Mouse (Mus musculus) intestine, embryonic 15.5 days (tissue): ENCODE data around the gene Sct. TPM values are rescaled to one million over a fixed set of nuclear protein-coding genes. Genes with fewer than 3 reads are reported as not detected.

Experiments used
- ATAC-seq: fragments of 200-750 bp; cut with Nextera tagmentation; 2 replicates; pipeline ENCODE4 v1.8.0; 2017; ENCODE audit warnings: moderate TSS enrichment, moderate library complexity
- H3K27ac ChIP-seq: fragments of 300-500 bp; sonication (generic); 2 replicates; pipeline ENCODE4 v1.5.1; 2015; ENCODE audit warnings: mild to moderate bottlenecking, inconsistent platforms
- H3K27me3 ChIP-seq: fragments of 300-500 bp; sonication (generic); replicated peaks from 2 replicates; pipeline ENCODE4 v1.6.1; 2015; ENCODE audit warnings: inconsistent platforms
- H3K36me3 ChIP-seq: fragments of 300-500 bp; sonication (generic); 2 replicates; pipeline ENCODE4 v1.6.1; 2015; ENCODE audit warnings: inconsistent platforms
- H3K4me1 ChIP-seq: fragments of 300-500 bp; sonication (generic); replicated peaks from 2 replicates; pipeline ENCODE4 v1.6.1; 2015; ENCODE audit warnings: inconsistent platforms
- H3K4me2 ChIP-seq: fragments of 300-500 bp; sonication (generic); replicated peaks from 2 replicates; pipeline ENCODE4 v1.6.1; 2015; ENCODE audit warnings: mild to moderate bottlenecking, inconsistent platforms
- H3K4me3 ChIP-seq: fragments of 300-500 bp; sonication (generic); replicated peaks from 2 replicates; pipeline ENCODE4 v1.5.1; 2015; ENCODE audit warnings: inconsistent platforms
- H3K9ac ChIP-seq: fragments of 300-500 bp; sonication (generic); 2 replicates; pipeline ENCODE4 v1.6.1; 2015; ENCODE audit warnings: inconsistent platforms
- H3K9me3 ChIP-seq: fragments of 300-500 bp; sonication (generic); 2 replicates; pipeline ENCODE4 v1.6.1; 2016; ENCODE audit warnings: inconsistent platforms
- WGBS: fragments of 180-500 bp; shearing (Covaris S2); methylation state at CpG from one replicate; pipeline ENCODE4 v1.1.7; 2015; 5-methylcytosine and 5-hydroxymethylcytosine counted together
- polyA plus RNA-seq: library from polyadenylated mRNA; unstranded; fragments of >200 nt; fragmentation: Nextera tagmentation; extraction: Ambion mirVana; gene quantifications from 2 replicates; pipeline ENCODE4 v1.2.1, GENCODE M21; 2015

Gene Sct
- polyA plus RNA-seq: 203 and 260 TPM in 2 replicates

GRCm38 (mm10) chr7:141278766-141279590 lies at the start of gene Sct:
Sct (minus strand) TSS chr7:141279133.
- WGBS: 3% methylated on average over 46 of the region's 46 CpGs
- Histone ChIP-seq H3K9me3 (no peaks in the 10 kb centered on the region), H3K27me3 (no peaks in the 10 kb centered on the region), H3K4me1 (peaks cover 19% of the 10 kb centered on the region), H3K9ac (peak within 1 kb of the TSS; percentile 53), H3K4me2 (peak within 1 kb of the TSS; percentile 99), H3K4me3 (peak within 1 kb of the TSS; percentile 50), H3K27ac (peak within 1 kb of the TSS; percentile 84), H3K36me3 (no peaks in the 10 kb centered on the region)
- ATAC-seq: peak; percentile 53

GRCm38 (mm10) chr7:141328373-141328990 lies 49.5 kb upstream of the Sct start:
- peak overlapping the region; percentile 96 for H3K27ac ChIP-seq
- H3K27me3 ChIP-seq: no peaks in the 10 kb centered on the region
- peaks cover 25% of the 10 kb centered on the region for H3K4me1 ChIP-seq
- peak overlapping the region; percentile 60 for H3K4me3 ChIP-seq
- peak overlapping the region; percentile 60 for H3K9ac ChIP-seq
- peaks cover 9% of the 10 kb centered on the region; the same call in 1 of the 2 replicates for H3K36me3 ChIP-seq
- no peaks in the 10 kb centered on the region for H3K9me3 ChIP-seq
- peak overlapping the region; percentile 64 for H3K4me2 ChIP-seq
- WGBS: 11% methylated on average over 24 of the region's 24 CpGs
- peak; percentile 36 for ATAC-seq

GRCm38 (mm10) chr7:141327469-141328372 lies 48.8 kb upstream of the Sct start, which contains the start of the genes Deaf1 and Tmem80:
Deaf1 (minus strand) TSS chr7:141327690.
Tmem80 (plus strand) TSS chr7:141327739.
- peak; percentile 96 for ATAC-seq
- Histone ChIP-seq H3K4me3 (peak within 1 kb of the TSS; percentile 60), H3K9ac (peak within 1 kb of the TSS; percentile 85), H3K9me3 (no peaks in the 10 kb centered on the region), H3K36me3 (peaks cover 9% of the 10 kb centered on the region), H3K27ac (peak within 1 kb of the TSS; percentile 96), H3K4me2 (peak within 1 kb of the TSS; percentile 85), H3K4me1 (peaks cover 25% of the 10 kb centered on the region), H3K27me3 (no peaks in the 10 kb centered on the region)
- WGBS: under 1% methylated on average over 105 of the region's 105 CpGs

GRCm38 (mm10) chr7:141326546-141327446 lies 47.9 kb upstream of the Sct start:
- peak; percentile 24 for ATAC-seq
- peak overlapping the region; percentile 96 for H3K27ac ChIP-seq
- 2% methylated on average over 35 of the region's 35 CpGs for WGBS

GRCm38 (mm10) chr7:141324686-141325085 lies 45.8 kb upstream of the Sct start:
- Histone ChIP-seq H3K4me3 (no peak overlapping the region), H3K27me3 (no peaks in the 10 kb centered on the region), H3K27ac (no peak overlapping the region), H3K9me3 (no peaks in the 10 kb centered on the region), H3K4me1 (peaks cover 24% of the 10 kb centered on the region), H3K4me2 (no peak overlapping the region), H3K36me3 (peaks cover 33% of the 10 kb centered on the region), H3K9ac (no peak overlapping the region)
- 96% methylated on average over 1 of the region's 1 CpGs for WGBS
- ATAC-seq: no peak

More at GRCm38 (mm10) chr7:141326546-141327446, 47.9 kb upstream of the Sct start:
- H3K27me3 ChIP-seq: no peaks in the 10 kb centered on the region
- H3K36me3 ChIP-seq: peaks cover 17% of the 10 kb centered on the region
- H3K4me1 ChIP-seq: peaks cover 25% of the 10 kb centered on the region
- H3K9me3 ChIP-seq: no peaks in the 10 kb centered on the region
- peak overlapping the region; percentile 60 for H3K4me3 ChIP-seq
- peak overlapping the region; percentile 85 for H3K9ac ChIP-seq
- peak overlapping the region; percentile 85 for H3K4me2 ChIP-seq

- no peaks in the 10 kb centered on the region for H3K9me3 ChIP-seq
- H3K27me3 ChIP-seq: no peaks in the 10 kb centered on the region
- no peak overlapping the region for H3K9ac ChIP-seq
- no peak overlapping the region for H3K4me3 ChIP-seq
- peaks cover 61% of the 10 kb centered on the region for H3K36me3 ChIP-seq
- H3K4me1 ChIP-seq: no peaks in the 10 kb centered on the region
- no peak overlapping the region for H3K27ac ChIP-seq
- 79% methylated on average over 2 of the region's 2 CpGs for WGBS
- no peak overlapping the region for H3K4me2 ChIP-seq
- no peak for ATAC-seq
Observed at GRCm38 (mm10) chr7:141319446-141319845, 40.5 kb upstream of the Sct start.

GRCm38 (mm10) chr7:141317619-141318132 lies 38.7 kb upstream of the Sct start:
- Histone ChIP-seq H3K4me1 (no peaks in the 10 kb centered on the region), H3K9ac (no peak overlapping the region), H3K9me3 (no peaks in the 10 kb centered on the region), H3K36me3 (peaks cover 67% of the 10 kb centered on the region), H3K4me2 (no peak overlapping the region), H3K27me3 (no peaks in the 10 kb centered on the region), H3K27ac (no peak overlapping the region), H3K4me3 (no peak overlapping the region)
- peak; percentile 36; the same call in 1 of the 2 replicates for ATAC-seq
- WGBS: 90% methylated on average over 1 of the region's 1 CpGs

- H3K9me3 ChIP-seq: no peaks in the 10 kb centered on the region
- H3K4me3 ChIP-seq: no peak overlapping the region
- H3K27me3 ChIP-seq: no peaks in the 10 kb centered on the region
- no peak overlapping the region for H3K9ac ChIP-seq
- ATAC-seq: 0 out of 2 replicates have a peak, but pooled peaks have one; percentile 78
- H3K4me1 ChIP-seq: no peaks in the 10 kb centered on the region
- H3K36me3 ChIP-seq: peaks cover 63% of the 10 kb centered on the region
- WGBS: 74% methylated on average over 5 of the region's 5 CpGs
- no peak overlapping the region for H3K4me2 ChIP-seq
- H3K27ac ChIP-seq: no peak overlapping the region
Observed at GRCm38 (mm10) chr7:141315974-141316373, 37.0 kb upstream of the Sct start.

GRCm38 (mm10) chr7:141315076-141315475 lies 36.1 kb upstream of the Sct start:
- H3K4me1 ChIP-seq: no peaks in the 10 kb centered on the region
- H3K36me3 ChIP-seq: peaks cover 62% of the 10 kb centered on the region
- H3K27me3 ChIP-seq: no peaks in the 10 kb centered on the region
- H3K9me3 ChIP-seq: no peaks in the 10 kb centered on the region
- H3K9ac ChIP-seq: no peak overlapping the region
- 83% methylated on average over 8 of the region's 8 CpGs for whole genome bisulfite sequencing
- H3K4me3 ChIP-seq: no peak overlapping the region
- ATAC-seq: no peak
- no peak overlapping the region for H3K27ac ChIP-seq
- H3K4me2 ChIP-seq: no peak overlapping the region

GRCm38 (mm10) chr7:141314416-141314815 lies 35.5 kb upstream of the Sct start:
- Histone ChIP-seq H3K36me3 (peaks cover 63% of the 10 kb centered on the region), H3K4me3 (no peak overlapping the region)
- no peak for ATAC-seq

GRCm38 (mm10) chr7:141304537-141304936 lies 25.6 kb upstream of the Sct start:
- H3K4me1 ChIP-seq: no peaks in the 10 kb centered on the region
- WGBS: 84% methylated on average over 4 of the region's 4 CpGs
- H3K36me3 ChIP-seq: peaks cover 61% of the 10 kb centered on the region
- no peak for ATAC-seq
- no peak overlapping the region for H3K4me3 ChIP-seq
- no peak overlapping the region for H3K27ac ChIP-seq
- H3K9me3 ChIP-seq: no peaks in the 10 kb centered on the region; the same call in 1 of the 2 replicates
- no peak overlapping the region for H3K9ac ChIP-seq
- no peak overlapping the region for H3K4me2 ChIP-seq
- no peaks in the 10 kb centered on the region for H3K27me3 ChIP-seq

More at GRCm38 (mm10) chr7:141314416-141314815, 35.5 kb upstream of the Sct start:
- no peaks in the 10 kb centered on the region for H3K27me3 ChIP-seq
- 94% methylated on average over 2 of the region's 2 CpGs for WGBS
- no peak overlapping the region for H3K27ac ChIP-seq
- no peaks in the 10 kb centered on the region for H3K9me3 ChIP-seq
- H3K4me2 ChIP-seq: no peak overlapping the region
- no peaks in the 10 kb centered on the region for H3K4me1 ChIP-seq
- H3K9ac ChIP-seq: no peak overlapping the region
